Mouse (Mus musculus): ENCODE measurements around the gene Shpk. TPM values are rescaled to one million over a fixed set of nuclear protein-coding genes. Genes with fewer than 3 reads are reported as not detected.

Gene Shpk
- polyA plus RNA-seq, 1 experiment from 2014 or later: 0.77 TPM

DNA sequence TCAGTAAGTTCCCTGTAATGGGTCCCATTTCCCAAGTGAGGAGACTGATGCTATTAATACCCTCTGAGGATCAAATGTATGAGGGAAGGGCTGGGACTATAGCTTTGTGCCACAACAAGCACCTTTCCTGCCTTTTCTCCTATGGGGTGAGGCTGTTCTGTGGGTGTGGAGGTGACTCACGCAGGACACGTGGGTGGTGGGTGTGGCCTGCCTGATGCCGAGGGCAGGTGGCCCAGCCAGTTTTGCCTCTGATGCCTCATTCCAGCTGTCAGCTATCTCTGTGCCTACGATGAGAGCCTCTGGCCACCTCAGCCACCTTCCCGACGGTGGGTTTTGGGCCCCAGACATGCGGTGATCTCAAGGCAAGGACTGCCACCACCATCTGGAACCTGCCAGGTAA lies 68.0 kb downstream of the Shpk start, which contains the start of gene Trpv3:
Gene Trpv3, plus strand, starts transcription at position 122 of the 400 bp plus-strand sequence.
- no peaks in the 10 kb centered on the region for H3K9me3 ChIP-seq (ENCODE audit: control insufficient read depth, low read length)
- H3K27me3 ChIP-seq (ENCODE audit: control insufficient read depth, insufficient read depth, low read length): no peaks in the 10 kb centered on the region
- no peak within 1 kb of the TSS for H3K4me2 ChIP-seq (replicated peaks; ENCODE audit: low read depth, low read length)
- no peak for ATAC-seq (ENCODE audit: low FRiP score, low TSS enrichment)
- H3K4me1 ChIP-seq (ENCODE audit: control insufficient read depth, insufficient read depth, low read length): no peaks in the 10 kb centered on the region
- WGBS: 86% methylated on average over 7 of the region's 7 CpGs
- H3K27ac ChIP-seq (ENCODE audit: low read depth, low read length): no peak within 1 kb of the TSS
- no peak within 1 kb of the TSS for H3K4me3 ChIP-seq (ENCODE audit: low read length)
- no peak within 1 kb of the TSS for H3K9ac ChIP-seq (ENCODE audit: low read depth, low read length)
- H3K36me3 ChIP-seq (ENCODE audit: control insufficient read depth, insufficient read depth, low read length): no peaks in the 10 kb centered on the region

Other genes starting within 250 kb of the Shpk start
- 1.3 and 2.2 TPM in 2 replicates for gene Atp2a3, start 238.3 kb upstream of the Shpk start, polyA plus RNA-seq (2014; fragmentation: Nextera tagmentation; extraction: Ambion mirVana)
- 0.61 and 0.76 TPM in 2 replicates for gene P2rx1, start 200.4 kb upstream of the Shpk start, polyA plus RNA-seq (2014; fragmentation: Nextera tagmentation; extraction: Ambion mirVana)
- gene Camkk1, start 180.5 kb upstream of the Shpk start, polyA plus RNA-seq (2014; fragmentation: Nextera tagmentation; extraction: Ambion mirVana): 2.2 and 2.8 TPM in 2 replicates
- gene Ncbp3, start 151.7 kb upstream of the Shpk start, polyA plus RNA-seq (2014; fragmentation: Nextera tagmentation; extraction: Ambion mirVana): 8.7 and 12.9 TPM in 2 replicates
- 0.20 and 0.24 TPM in 2 replicates for gene Itgae, start 108.9 kb upstream of the Shpk start, polyA plus RNA-seq (2014; fragmentation: Nextera tagmentation; extraction: Ambion mirVana)
- 14.5 and 19.5 TPM in 2 replicates for gene Haspin, start 61.2 kb upstream of the Shpk start, polyA plus RNA-seq (2014; fragmentation: Nextera tagmentation; extraction: Ambion mirVana)
- gene P2rx5, start 39.0 kb upstream of the Shpk start, polyA plus RNA-seq (2014; fragmentation: Nextera tagmentation; extraction: Ambion mirVana): 0.34 TPM in 1 of 2 replicates, not detected in the other
- gene Emc6, start 22.4 kb upstream of the Shpk start, polyA plus RNA-seq (2014; fragmentation: Nextera tagmentation; extraction: Ambion mirVana): 134 and 156 TPM in 2 replicates
- 195 and 209 TPM in 2 replicates for gene Tax1bp3, start 22.4 kb upstream of the Shpk start, polyA plus RNA-seq (2014; fragmentation: Nextera tagmentation; extraction: Ambion mirVana)
- 15.3 and 19.5 TPM in 2 replicates for gene Ctns, start 418 bp upstream of the Shpk start, polyA plus RNA-seq (2014; fragmentation: Nextera tagmentation; extraction: Ambion mirVana)
- gene Trpv1, start 34.8 kb downstream of the Shpk start, polyA plus RNA-seq (2014; fragmentation: Nextera tagmentation; extraction: Ambion mirVana): not detected in 2 replicates
- 0.14 and 0.15 TPM in 2 replicates for gene Trpv3, start 67.9 kb downstream of the Shpk start, polyA plus RNA-seq (2014; fragmentation: Nextera tagmentation; extraction: Ambion mirVana)
- 4.5 and 6.3 TPM in 2 replicates for gene Aspa, start 130.1 kb downstream of the Shpk start, polyA plus RNA-seq (2014; fragmentation: Nextera tagmentation; extraction: Ambion mirVana)
- gene Gm49340, start 130.3 kb downstream of the Shpk start, polyA plus RNA-seq (2014; fragmentation: Nextera tagmentation; extraction: Ambion mirVana): not detected in 2 replicates
- 0.16 TPM in 1 of 2 replicates, not detected in the other for gene Spata22, start 130.3 kb downstream of the Shpk start, polyA plus RNA-seq (2014; fragmentation: Nextera tagmentation; extraction: Ambion mirVana)
- gene Olfr20, start 151.3 kb downstream of the Shpk start, polyA plus RNA-seq (2014; fragmentation: Nextera tagmentation; extraction: Ambion mirVana): not detected in 2 replicates
- gene Olfr376, start 171.8 kb downstream of the Shpk start, polyA plus RNA-seq (2014; fragmentation: Nextera tagmentation; extraction: Ambion mirVana): not detected in 2 replicates
- gene Olfr1, start 200.2 kb downstream of the Shpk start, polyA plus RNA-seq (2014; fragmentation: Nextera tagmentation; extraction: Ambion mirVana): not detected in 2 replicates
- not detected in 2 replicates for gene Olfr378, start 229.0 kb downstream of the Shpk start, polyA plus RNA-seq (2014; fragmentation: Nextera tagmentation; extraction: Ambion mirVana)